Mouse (Mus musculus) intestine, embryonic 14.5 days (tissue): Measurements from ENCODE around the gene Stag3. TPM values are rescaled to one million over a fixed set of nuclear protein-coding genes. Genes with fewer than 3 reads are reported as not detected.

ENCODE experiments used
- ATAC-seq: fragments of 200-750 bp; cut with Nextera tagmentation; replicated peaks from 2 replicates; pipeline ENCODE4 v1.8.0; 2017; ENCODE audit warnings: low read depth, moderate number of reproducible peaks, moderate TSS enrichment, moderate library complexity; ENCODE audit not compliant: low FRiP score, low TSS enrichment
- DNase-seq: peaks from one replicate; pipeline ENCODE4 v3.0.0-alpha.2; 2018; ENCODE audit warnings: low spot score
- H3K27ac ChIP-seq: fragments of 300-500 bp; sonication (generic); 2 replicates; pipeline ENCODE4 v1.5.1; 2014; ENCODE audit warnings: low read depth, mild to moderate bottlenecking, control low read depth
- H3K27me3 ChIP-seq: fragments of 300-500 bp; sonication (generic); replicated peaks from 2 replicates; pipeline ENCODE4 v1.6.1; 2014; ENCODE audit warnings: low read length, control low read depth; ENCODE audit not compliant: control insufficient read depth, insufficient read depth
- H3K36me3 ChIP-seq: fragments of 300-500 bp; sonication (generic); 2 replicates; pipeline ENCODE4 v1.6.1; 2014; ENCODE audit warnings: low read length, control low read depth; ENCODE audit not compliant: control insufficient read depth, insufficient read depth
- H3K4me1 ChIP-seq: fragments of 300-500 bp; sonication (generic); replicated peaks from 2 replicates; pipeline ENCODE4 v1.6.1; 2014; ENCODE audit warnings: low read length, control low read depth, mixed read lengths; ENCODE audit not compliant: control insufficient read depth, insufficient read depth
- H3K4me2 ChIP-seq: fragments of 300-500 bp; sonication (generic); 2 replicates; pipeline ENCODE4 v1.6.1; 2014; ENCODE audit warnings: low read length
- H3K4me3 ChIP-seq: fragments of 300-500 bp; sonication (generic); 2 replicates; pipeline ENCODE4 v1.5.1; 2014; ENCODE audit warnings: low read depth, low read length, control low read depth, mixed read lengths
- H3K9ac ChIP-seq: fragments of 300-500 bp; sonication (generic); 2 replicates; pipeline ENCODE4 v1.6.1; 2014; ENCODE audit warnings: mild to moderate bottlenecking, low read length
- H3K9me3 ChIP-seq: fragments of 300-500 bp; sonication (generic); 2 replicates; pipeline ENCODE4 v1.6.1; 2016; ENCODE audit warnings: low read length, control low read depth; ENCODE audit not compliant: control insufficient read depth
- WGBS: fragments of 180-500 bp; shearing (Covaris S2); extraction: QIAGEN DNeasy Blood & Tissue Kit; methylation state at CpG from one replicate; pipeline ENCODE4 v1.1.7; 2014; 5-methylcytosine and 5-hydroxymethylcytosine counted together
- polyA plus RNA-seq: library from polyadenylated mRNA; unstranded; fragments of >200 nt; fragmentation: Nextera tagmentation; extraction: Ambion mirVana; gene quantifications from 2 replicates; pipeline ENCODE4 v1.2.1, GENCODE M21; 2014

The Stag3 gene
- polyA plus RNA-seq: 3.0 and 4.6 TPM in 2 replicates

DNA sequence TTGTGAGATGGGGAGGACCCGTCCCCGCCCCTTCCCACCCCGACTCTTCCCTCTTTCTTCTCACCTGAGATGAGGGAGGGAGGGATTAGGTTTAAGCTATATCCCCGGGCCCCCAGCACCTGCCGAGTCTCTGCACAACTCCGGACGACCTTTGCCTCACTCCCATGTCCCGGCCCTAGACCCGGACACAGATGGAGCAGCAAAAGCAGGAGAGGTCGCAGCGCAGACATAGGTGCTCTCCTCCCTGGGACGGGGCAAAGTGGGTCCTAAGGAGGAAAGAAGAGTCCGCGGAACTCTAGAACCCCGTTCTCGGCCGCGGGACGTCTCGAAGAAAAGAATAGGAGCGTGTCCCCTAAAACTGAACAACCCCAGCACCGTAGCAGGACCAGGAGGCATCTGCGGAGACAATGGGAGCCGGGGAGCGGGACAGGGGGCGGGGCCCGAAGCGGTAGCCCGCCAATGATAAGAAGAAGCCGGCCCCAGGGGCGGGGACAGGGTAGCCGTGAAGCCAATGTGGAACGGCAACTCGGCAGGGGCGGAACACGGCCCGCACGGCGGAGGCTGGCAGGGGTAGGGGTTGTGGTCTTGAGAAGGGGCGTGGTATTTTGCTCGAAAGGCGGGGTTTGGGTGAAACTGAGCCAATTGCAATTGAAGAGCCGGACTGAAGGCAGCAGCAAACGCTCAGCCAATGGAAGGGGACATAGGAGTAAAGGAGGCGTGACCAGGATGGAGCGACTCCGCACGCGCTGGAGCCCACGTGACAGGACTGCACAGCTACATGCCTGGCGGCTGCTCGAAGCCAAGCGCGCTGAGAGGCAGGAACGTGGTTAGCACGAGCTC is at the start of gene Stag3, which contains the start of the genes Gm43720 and Gpc2:
Gene Stag3 (plus strand): TSS at position 656 of the 840 bp plus-strand sequence.
Gene Gm43720 (minus strand): TSS at position 374 of the 840 bp plus-strand sequence.
Gene Gpc2 (minus strand): TSS at position 421 of the 840 bp plus-strand sequence.
- DNase-seq (peak; percentile 97), ATAC-seq (peak; percentile 99)
- WGBS: under 1% methylated on average over 56 of the region's 56 CpGs
- Histone ChIP-seq H3K4me2 (peak within 1 kb of the TSS; percentile 80), H3K27ac (no peak within 1 kb of the TSS), H3K9me3 (peaks cover 8% of the 10 kb centered on the region; the same call in 1 of the 2 replicates), H3K4me1 (peaks cover 27% of the 10 kb centered on the region), H3K4me3 (peak within 1 kb of the TSS; percentile 76), H3K36me3 (peaks cover 12% of the 10 kb centered on the region), H3K27me3 (no peaks in the 10 kb centered on the region), H3K9ac (peak within 1 kb of the TSS; percentile 77)

- no peak overlapping the region for H3K4me3 ChIP-seq
- no peaks in the 10 kb centered on the region for H3K36me3 ChIP-seq
- no peak overlapping the region for H3K9ac ChIP-seq
- DNase-seq (no peak), ATAC-seq (no peak)
- 82% methylated on average over 2 of the region's 2 CpGs for WGBS
- no peaks in the 10 kb centered on the region for H3K9me3 ChIP-seq
- no peak overlapping the region for H3K27ac ChIP-seq
- H3K4me2 ChIP-seq: no peak overlapping the region
- no peaks in the 10 kb centered on the region for H3K4me1 ChIP-seq
- no peaks in the 10 kb centered on the region for H3K27me3 ChIP-seq
Observed at GRCm38 (mm10) chr5:138233778-138234177, 46.3 kb upstream of the Stag3 start.

DNA sequence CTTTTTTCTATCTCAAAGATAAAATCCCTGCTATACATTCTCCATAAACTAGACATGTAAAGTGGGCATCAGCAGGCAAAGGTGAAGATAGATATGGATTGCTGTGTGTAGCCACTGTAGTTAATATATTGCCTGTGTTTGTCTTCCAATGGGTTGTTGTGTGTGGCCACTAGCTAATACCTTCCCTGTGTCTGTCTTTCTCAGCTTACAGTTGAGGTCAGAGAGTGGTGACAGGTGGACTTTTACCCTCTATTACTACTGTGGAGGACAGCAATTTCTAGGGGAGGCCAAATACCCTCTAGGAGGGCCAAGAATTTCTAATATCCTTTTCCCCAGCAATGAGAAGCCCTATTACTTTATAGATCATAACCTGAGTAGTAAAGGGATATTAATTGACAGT is 45.8 kb upstream of the Stag3 start:
- H3K4me1 ChIP-seq: no peaks in the 10 kb centered on the region
- H3K27ac ChIP-seq: no peak overlapping the region
- H3K9ac ChIP-seq: no peak overlapping the region
- H3K36me3 ChIP-seq: no peaks in the 10 kb centered on the region
- no peaks in the 10 kb centered on the region for H3K9me3 ChIP-seq
- no peaks in the 10 kb centered on the region for H3K27me3 ChIP-seq
- H3K4me2 ChIP-seq: no peak overlapping the region
- ATAC-seq: no peak
- H3K4me3 ChIP-seq: no peak overlapping the region
- no peak for DNase-seq

DNA sequence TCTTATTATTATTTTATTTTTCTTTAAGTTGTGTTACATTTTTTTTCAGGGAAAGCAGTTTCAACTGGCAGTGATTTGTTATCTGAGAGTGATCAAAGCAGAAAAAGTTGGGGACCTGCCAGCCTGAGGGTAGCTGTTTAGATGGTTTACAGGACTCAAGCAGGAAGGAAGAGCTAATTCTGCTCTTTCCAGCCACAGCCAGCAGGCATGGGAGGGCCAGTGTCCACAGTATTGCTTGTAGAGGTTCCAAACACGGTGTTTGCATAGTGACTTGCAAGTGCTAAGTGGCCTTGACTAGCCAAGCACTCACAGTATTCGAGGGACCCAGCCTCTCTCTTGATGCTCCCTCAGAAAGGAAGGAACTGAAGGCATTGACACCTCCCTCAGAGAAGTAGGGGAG is 38.5 kb upstream of the Stag3 start:
- H3K4me3 ChIP-seq: no peak overlapping the region
- ATAC-seq (no peak), DNase-seq (no peak)
- H3K9ac ChIP-seq: no peak overlapping the region
- H3K27me3 ChIP-seq: no peaks in the 10 kb centered on the region
- WGBS: 26% methylated on average over 2 of the region's 2 CpGs
- no peaks in the 10 kb centered on the region for H3K4me1 ChIP-seq
- H3K36me3 ChIP-seq: no peaks in the 10 kb centered on the region
- no peak overlapping the region for H3K27ac ChIP-seq
- no peak overlapping the region for H3K4me2 ChIP-seq
- H3K9me3 ChIP-seq: no peaks in the 10 kb centered on the region

GRCm38 (mm10) chr5:138251144-138251543 is 28.9 kb upstream of the Stag3 start:
- H3K36me3 ChIP-seq: no peaks in the 10 kb centered on the region
- H3K4me2 ChIP-seq: no peak overlapping the region
- DNase-seq: no peak
- no peaks in the 10 kb centered on the region for H3K27me3 ChIP-seq
- no peak overlapping the region for H3K9ac ChIP-seq
- no peaks in the 10 kb centered on the region for H3K9me3 ChIP-seq
- 84% methylated on average over 12 of the region's 12 CpGs for WGBS
- peaks cover 2% of the 10 kb centered on the region; the same call in 1 of the 2 replicates for H3K4me1 ChIP-seq
- no peak for ATAC-seq
- H3K27ac ChIP-seq: no peak overlapping the region
- no peak overlapping the region for H3K4me3 ChIP-seq

GRCm38 (mm10) chr5:138253061-138253460 is 27.0 kb upstream of the Stag3 start:
- DNase-seq: no peak
- WGBS: 94% methylated on average over 3 of the region's 3 CpGs
- H3K27ac ChIP-seq: no peak overlapping the region
- no peak overlapping the region for H3K4me2 ChIP-seq
- no peak for ATAC-seq
- peaks cover 7% of the 10 kb centered on the region; the same call in 1 of the 2 replicates for H3K4me1 ChIP-seq
- no peaks in the 10 kb centered on the region for H3K9me3 ChIP-seq
- 0 out of 2 replicates have a peak, but pooled peaks cover 7% of the 10 kb centered on the region for H3K36me3 ChIP-seq
- H3K27me3 ChIP-seq: no peaks in the 10 kb centered on the region
- H3K9ac ChIP-seq: no peak overlapping the region
- H3K4me3 ChIP-seq: no peak overlapping the region

GRCm38 (mm10) chr5:138255353-138256093 is 24.5 kb upstream of the Stag3 start, which contains the start of gene Lamtor4:
Gene Lamtor4 (plus strand): TSS chr5:138255482.
- Histone ChIP-seq H3K4me1 (peaks cover 7% of the 10 kb centered on the region; the same call in 1 of the 2 replicates), H3K36me3 (peaks cover 28% of the 10 kb centered on the region), H3K27me3 (no peaks in the 10 kb centered on the region), H3K27ac (peak within 1 kb of the TSS; percentile 69; the same call in 1 of the 2 replicates), H3K9me3 (no peaks in the 10 kb centered on the region), H3K4me2 (peak within 1 kb of the TSS; percentile 82), H3K9ac (peak within 1 kb of the TSS; percentile 60), H3K4me3 (peak within 1 kb of the TSS; percentile 83)
- DNase-seq: peak; percentile 88
- peak; percentile 100 for ATAC-seq
- under 1% methylated on average over 38 of the region's 38 CpGs for WGBS

DNA sequence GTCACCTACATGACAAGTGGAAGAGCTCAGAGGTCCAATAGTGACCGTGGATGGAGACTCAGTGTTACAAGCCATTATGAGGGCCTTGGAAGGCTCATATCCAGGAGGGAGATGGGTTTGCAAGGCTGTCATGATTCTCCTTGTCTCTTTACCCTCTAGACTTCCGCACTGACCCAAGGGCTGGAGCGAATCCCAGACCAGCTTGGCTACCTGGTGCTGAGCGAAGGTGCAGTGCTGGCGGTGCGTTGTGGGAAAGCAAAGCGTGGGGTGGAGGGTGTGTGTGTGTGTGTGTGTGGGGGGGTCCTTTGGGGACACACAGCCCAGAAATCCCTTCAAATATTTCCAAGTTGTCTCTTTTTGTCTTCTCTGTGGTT is 24.0 kb upstream of the Stag3 start:
- ATAC-seq: peak; percentile 33; the same call in 1 of the 2 replicates
- H3K9ac ChIP-seq: peak overlapping the region; percentile 60
- peaks cover 7% of the 10 kb centered on the region; the same call in 1 of the 2 replicates for H3K4me1 ChIP-seq
- H3K4me2 ChIP-seq: peak overlapping the region; percentile 82
- peak overlapping the region; percentile 69; the same call in 1 of the 2 replicates for H3K27ac ChIP-seq
- no peaks in the 10 kb centered on the region for H3K27me3 ChIP-seq
- DNase-seq: no peak
- 12% methylated on average over 7 of the region's 7 CpGs for WGBS
- peak overlapping the region; percentile 83 for H3K4me3 ChIP-seq
- no peaks in the 10 kb centered on the region for H3K9me3 ChIP-seq
- H3K36me3 ChIP-seq: peaks cover 33% of the 10 kb centered on the region
